Mouse (Mus musculus) lung, embryonic 14.5 days (tissue): ENCODE data around the gene Capn1. TPM values are rescaled to one million over a fixed set of nuclear protein-coding genes. Genes with fewer than 3 reads are reported as not detected.

Source experiments
- ATAC-seq: fragments of 200-750 bp; cut with Nextera tagmentation; 2 replicates; pipeline ENCODE4 v1.8.0; 2017; ENCODE audit warnings: mild to moderate bottlenecking, moderate TSS enrichment, moderate library complexity; ENCODE audit not compliant: insufficient read depth
- DNase-seq: peaks from one replicate; pipeline ENCODE4 v3.0.0-alpha.2; 2015
- H3K27ac ChIP-seq: fragments of 300-500 bp; sonication (generic); 2 replicates; pipeline ENCODE4 v1.5.1; 2014; ENCODE audit warnings: low read depth, mild to moderate bottlenecking, moderate library complexity
- H3K27me3 ChIP-seq: fragments of 300-500 bp; sonication (generic); 2 replicates; pipeline ENCODE4 v1.6.1; 2014; ENCODE audit warnings: low read length, control low read depth; ENCODE audit not compliant: insufficient read depth
- H3K36me3 ChIP-seq: fragments of 300-500 bp; sonication (generic); 2 replicates; pipeline ENCODE4 v1.6.1; 2014; ENCODE audit warnings: control low read depth; ENCODE audit not compliant: insufficient read depth
- H3K4me1 ChIP-seq: fragments of 300-500 bp; sonication (generic); 2 replicates; pipeline ENCODE4 v1.6.1; 2014; ENCODE audit warnings: antibody characterized with exemption, control low read depth; ENCODE audit not compliant: insufficient read depth
- H3K4me2 ChIP-seq: fragments of 300-500 bp; sonication (generic); 2 replicates; pipeline ENCODE4 v1.6.1; 2014; ENCODE audit warnings: mild to moderate bottlenecking
- H3K4me3 ChIP-seq: fragments of 300-500 bp; sonication (generic); 2 replicates; pipeline ENCODE4 v1.5.1; 2014; ENCODE audit warnings: low read depth, low read length
- H3K9ac ChIP-seq: fragments of 300-500 bp; sonication (generic); 2 replicates; pipeline ENCODE4 v1.6.1; 2014
- H3K9me3 ChIP-seq: fragments of 300-500 bp; sonication (generic); 2 replicates; pipeline ENCODE4 v1.6.1; 2016; ENCODE audit warnings: low read depth, low read length, control low read depth
- CTCF ChIP-seq: IDR thresholded peaks from 2 replicates; pipeline ENCODE4 v1.5.1; 2016; ENCODE audit warnings: antibody characterized with exemption, low read depth
- WGBS: fragments of 180-500 bp; shearing (Covaris S2); extraction: QIAGEN DNeasy Blood & Tissue Kit; methylation state at CpG from one replicate; pipeline ENCODE4 v1.1.7; 2014; 5-methylcytosine and 5-hydroxymethylcytosine counted together
- polyA plus RNA-seq: library from polyadenylated mRNA; unstranded; fragments of >200 nt; fragmentation: Nextera tagmentation; extraction: Ambion mirVana; gene quantifications from 2 replicates; pipeline ENCODE4 v1.2.1, GENCODE M21; 2014

Capn1 gene
- polyA plus RNA-seq, result 9.6 and 11.3 TPM in 2 replicates

DNA sequence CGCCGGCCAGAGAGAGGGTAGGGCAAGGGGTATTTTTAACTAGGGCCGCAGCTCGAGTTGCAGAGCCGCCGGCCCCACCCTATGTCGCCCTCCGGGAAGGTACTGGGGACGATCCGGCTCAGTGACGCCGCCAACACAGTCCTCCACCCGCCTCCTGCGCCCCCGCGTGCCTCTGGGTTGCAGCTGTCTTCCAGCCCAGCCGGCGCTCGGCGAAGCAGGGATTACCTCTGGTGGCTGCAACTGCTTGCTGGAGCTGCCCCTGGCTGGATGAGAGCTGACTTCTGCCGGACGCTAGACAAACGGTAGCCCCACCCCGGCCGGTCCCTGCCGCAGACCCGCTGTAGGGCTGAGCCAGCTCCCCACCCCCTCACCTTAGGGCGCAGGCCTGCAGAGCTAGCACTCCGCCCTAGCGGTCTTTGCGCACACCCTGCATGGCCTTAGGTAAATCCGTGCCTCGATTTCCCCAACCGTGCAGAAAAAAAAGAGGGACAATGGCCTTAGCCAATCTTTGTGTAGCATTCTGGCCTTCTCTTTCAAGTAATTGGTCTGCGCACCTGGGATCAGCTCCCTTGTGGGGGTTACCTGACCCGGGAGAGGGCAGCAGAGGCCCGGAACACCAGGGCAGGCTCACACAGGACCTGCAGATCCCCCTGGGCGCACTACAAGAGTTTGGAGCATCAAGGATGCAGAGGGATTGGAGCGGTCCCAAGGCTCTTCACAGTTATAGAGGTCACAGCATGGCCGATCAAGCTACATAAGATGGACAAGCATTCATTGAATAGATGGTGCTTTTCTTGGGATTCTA is at the start of gene Capn1:
TSS of gene Capn1 (minus strand) at position 387 of the 805 bp plus-strand sequence.
- H3K4me1 ChIP-seq, result no peaks in the 10 kb centered on the region
- DNase-seq, result peak; percentile 81
- peak; percentile 34 for TF ChIP-seq CTCF
- peak within 1 kb of the TSS; percentile 62 for H3K9ac ChIP-seq
- no peaks in the 10 kb centered on the region for H3K36me3 ChIP-seq
- peak within 1 kb of the TSS; percentile 88 for H3K4me2 ChIP-seq
- H3K4me3 ChIP-seq, result peak within 1 kb of the TSS; percentile 55
- ATAC-seq, result peak; percentile 80
- H3K27ac ChIP-seq, result peak within 1 kb of the TSS; percentile 58; the same call in 1 of the 2 replicates
- whole genome bisulfite sequencing, result 3% methylated on average over 40 of the region's 40 CpGs
- no peaks in the 10 kb centered on the region for H3K27me3 ChIP-seq
- H3K9me3 ChIP-seq, result no peaks in the 10 kb centered on the region

DNA sequence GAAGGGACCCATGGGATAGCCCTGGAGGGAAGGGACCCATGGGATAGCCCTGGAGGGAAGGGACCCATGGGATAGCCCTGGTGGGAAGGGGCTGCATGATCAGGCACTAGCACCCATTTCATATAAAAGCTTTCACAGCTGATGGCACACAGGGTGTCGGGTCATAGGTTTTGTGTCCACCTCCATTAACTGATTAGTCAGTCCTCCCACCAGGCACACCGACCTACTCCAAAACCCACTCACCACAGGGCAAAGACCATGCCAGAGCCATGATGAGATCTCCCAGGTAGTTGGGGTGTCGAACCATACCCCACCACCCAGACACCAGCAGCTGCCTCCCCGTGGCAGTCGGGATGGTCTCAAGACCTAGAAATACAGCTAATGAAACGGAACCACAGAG is 47.4 kb upstream of the Capn1 start:
- ATAC-seq (no peak), DNase-seq (no peak)
- Histone ChIP-seq H3K27me3 (no peaks in the 10 kb centered on the region), H3K4me1 (peaks cover 19% of the 10 kb centered on the region; the same call in 1 of the 2 replicates), H3K27ac (no peak overlapping the region), H3K9ac (no peak overlapping the region; the same call in 1 of the 2 replicates), H3K36me3 (peaks cover 14% of the 10 kb centered on the region), H3K4me2 (peak overlapping the region; percentile 100; the same call in 1 of the 2 replicates), H3K9me3 (no peaks in the 10 kb centered on the region), H3K4me3 (peak overlapping the region; percentile 90; the same call in 1 of the 2 replicates)
- TF ChIP-seq CTCF, result no peak
- WGBS, result 91% methylated on average over 6 of the region's 6 CpGs

DNA sequence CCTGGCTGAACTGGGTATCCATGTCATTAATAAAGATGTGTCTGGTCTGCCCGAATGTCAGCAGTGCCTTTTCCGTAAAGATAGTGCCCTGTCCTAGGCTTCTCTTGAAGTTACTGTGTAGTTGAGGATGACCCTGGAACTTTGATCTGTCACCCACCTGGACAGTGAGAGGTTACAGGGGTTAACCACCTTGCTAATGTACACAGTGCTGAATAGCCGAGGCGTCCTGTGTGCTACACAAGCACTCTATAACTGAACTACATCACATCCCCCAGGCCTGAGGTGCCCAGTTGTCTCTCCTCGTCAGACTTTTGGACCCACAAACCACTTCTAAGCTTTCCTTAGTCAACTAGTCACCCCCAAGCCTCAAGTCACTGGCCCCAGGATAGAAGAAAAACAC is 46.7 kb upstream of the Capn1 start:
- H3K9me3 ChIP-seq, result no peaks in the 10 kb centered on the region
- peak overlapping the region; percentile 90 for H3K4me3 ChIP-seq
- peak overlapping the region; percentile 100 for H3K4me2 ChIP-seq
- no peaks in the 10 kb centered on the region for H3K27me3 ChIP-seq
- no peak overlapping the region for H3K27ac ChIP-seq
- no peak for ATAC-seq
- peaks cover 14% of the 10 kb centered on the region for H3K36me3 ChIP-seq
- peak overlapping the region; percentile 92 for H3K9ac ChIP-seq
- 43% methylated on average over 5 of the region's 5 CpGs for WGBS
- DNase-seq, result no peak
- no peak for TF ChIP-seq CTCF
- peaks cover 19% of the 10 kb centered on the region; the same call in 1 of the 2 replicates for H3K4me1 ChIP-seq

DNA sequence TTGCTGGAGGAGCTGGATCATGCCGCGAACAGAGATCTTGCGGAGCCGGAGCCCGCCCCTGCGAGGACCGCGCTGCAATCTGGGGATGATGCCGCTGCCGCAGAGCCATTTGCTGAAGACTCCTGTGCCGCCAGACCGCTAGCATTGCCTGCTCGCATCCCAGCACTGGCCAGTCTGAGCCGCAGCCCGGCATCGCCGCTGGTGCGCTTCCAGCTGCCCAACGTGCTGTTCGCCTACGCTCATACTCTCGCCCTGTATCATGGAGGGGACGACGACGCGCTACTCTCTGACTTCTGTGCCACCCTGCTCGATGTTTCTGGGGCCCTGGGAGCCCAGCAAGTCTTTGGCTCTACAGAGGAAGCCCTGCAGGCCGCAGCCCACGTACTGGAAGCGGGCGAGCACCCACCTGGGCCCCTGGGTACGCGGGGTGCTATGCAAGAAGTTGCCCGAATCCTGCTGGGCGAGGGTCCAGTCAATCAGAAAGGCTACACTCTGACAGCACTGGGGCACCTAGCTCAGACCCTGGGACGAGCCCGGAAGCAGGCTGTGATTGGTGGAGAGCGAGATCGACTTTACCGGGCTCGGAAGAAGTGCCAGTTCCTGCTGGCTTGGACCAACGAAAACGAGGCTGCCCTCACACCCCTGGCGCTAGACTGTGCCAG is 46.1 kb upstream of the Capn1 start:
- no peak for TF ChIP-seq CTCF
- Histone ChIP-seq H3K4me1 (peaks cover 14% of the 10 kb centered on the region; the same call in 1 of the 2 replicates), H3K36me3 (peaks cover 14% of the 10 kb centered on the region), H3K27ac (peak overlapping the region; percentile 95), H3K4me2 (peak overlapping the region; percentile 100), H3K27me3 (no peaks in the 10 kb centered on the region), H3K9me3 (no peaks in the 10 kb centered on the region), H3K9ac (peak overlapping the region; percentile 92), H3K4me3 (peak overlapping the region; percentile 90)
- DNase-seq, result peak; percentile 62
- WGBS, result under 1% methylated on average over 44 of the region's 44 CpGs
- ATAC-seq, result no peak

DNA sequence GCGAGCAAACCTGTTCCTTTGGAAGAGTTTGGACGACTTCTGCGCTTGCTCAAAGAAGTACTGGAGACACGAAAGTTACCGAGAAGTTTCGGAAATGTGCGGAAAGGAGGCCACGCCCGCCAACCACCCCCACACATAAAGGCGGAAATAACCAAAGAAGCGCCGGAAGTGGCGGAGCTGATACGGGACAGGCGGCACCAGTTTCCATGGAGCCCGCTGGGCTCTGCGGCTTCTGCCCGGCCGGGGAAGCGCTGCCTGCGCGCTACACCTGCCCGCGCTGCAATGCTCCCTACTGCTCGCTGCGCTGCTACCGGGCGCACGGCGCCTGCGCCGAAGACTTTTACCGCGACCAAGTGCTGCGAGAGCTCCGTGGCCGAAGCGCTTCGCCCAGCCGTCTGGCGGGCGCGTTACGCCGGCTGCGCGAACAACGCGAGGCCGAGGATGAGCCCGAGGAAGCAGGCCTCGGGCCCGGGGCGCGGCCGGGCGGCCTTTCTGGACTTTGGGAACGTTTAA is 45.4 kb upstream of the Capn1 start, which contains the start of gene Znhit2:
TSS of gene Znhit2 (plus strand) at position 172 of the 513 bp plus-strand sequence.
- Histone ChIP-seq H3K4me1 (peaks cover 12% of the 10 kb centered on the region; the same call in 1 of the 2 replicates), H3K4me2 (peak within 1 kb of the TSS; percentile 100), H3K4me3 (peak within 1 kb of the TSS; percentile 90), H3K36me3 (peaks cover 14% of the 10 kb centered on the region), H3K9ac (peak within 1 kb of the TSS; percentile 92), H3K27me3 (no peaks in the 10 kb centered on the region), H3K9me3 (no peaks in the 10 kb centered on the region), H3K27ac (peak within 1 kb of the TSS; percentile 95)
- ATAC-seq (peak; percentile 75), DNase-seq (peak; percentile 98)
- WGBS, result under 1% methylated on average over 58 of the region's 58 CpGs
- TF ChIP-seq CTCF, result no peak

DNA sequence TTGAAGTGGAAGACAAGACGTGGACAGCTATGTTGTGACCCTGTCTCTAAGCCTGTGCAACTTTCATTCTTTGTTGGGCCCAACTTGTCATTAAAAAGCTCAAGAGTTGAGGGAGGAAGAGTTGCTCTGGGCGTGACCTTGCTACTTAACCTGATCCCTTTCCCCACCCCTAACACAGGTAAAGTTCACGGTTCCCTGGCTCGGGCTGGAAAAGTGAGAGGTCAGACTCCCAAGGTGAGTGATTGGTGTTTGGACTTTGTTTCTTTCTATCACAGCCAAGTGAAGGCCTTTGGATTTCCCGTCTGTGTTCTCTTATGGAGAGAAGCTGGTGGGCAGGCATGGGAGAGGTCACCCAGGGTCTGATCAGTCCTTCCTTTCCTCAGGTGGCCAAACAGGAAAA is 43.3 kb upstream of the Capn1 start:
- H3K9me3 ChIP-seq, result no peaks in the 10 kb centered on the region
- peak overlapping the region; percentile 86 for H3K4me3 ChIP-seq
- no peak for TF ChIP-seq CTCF
- H3K27me3 ChIP-seq, result no peaks in the 10 kb centered on the region
- H3K36me3 ChIP-seq, result peaks cover 33% of the 10 kb centered on the region
- ATAC-seq, result no peak
- WGBS, result 74% methylated on average over 5 of the region's 5 CpGs
- H3K9ac ChIP-seq, result peak overlapping the region; percentile 91
- no peak for DNase-seq
- peak overlapping the region; percentile 74 for H3K4me2 ChIP-seq
- H3K27ac ChIP-seq, result no peak overlapping the region
- peaks cover 12% of the 10 kb centered on the region; the same call in 1 of the 2 replicates for H3K4me1 ChIP-seq
